Mouse (Mus musculus): ENCODE results near the gene Pnpla7. TPM values are rescaled to one million over a fixed set of nuclear protein-coding genes. Genes with fewer than 3 reads are reported as not detected.

Pnpla7 gene
- total and polyA plus RNA-seq, 2 experiments from 2014 or later, result 4.1 to 7.6 TPM

- H3K4me3 ChIP-seq (ENCODE audit: low read length), result no peak overlapping the region
- no peaks in the 10 kb centered on the region for H3K36me3 ChIP-seq (ENCODE audit: insufficient read depth, low read length)
- WGBS, result 76% methylated on average over 1 of the region's 1 CpGs
- no peak for TF ChIP-seq CTCF (IDR thresholded peaks at IDR 0.05; ENCODE audit: low read depth)
- no peaks in the 10 kb centered on the region for H3K9me3 ChIP-seq (ENCODE audit: low read length)
- H3K4me2 ChIP-seq (ENCODE audit: low read depth, low read length), result no peak overlapping the region
- H3K4me1 ChIP-seq (ENCODE audit: insufficient read depth, low read length), result no peaks in the 10 kb centered on the region
- ATAC-seq, result no peak
- H3K27me3 ChIP-seq (ENCODE audit: insufficient read depth, low read length), result no peaks in the 10 kb centered on the region
- no peak for DNase-seq (ENCODE audit: low spot score)
- H3K9ac ChIP-seq (replicated peaks; ENCODE audit: low read length), result no peak overlapping the region
- H3K27ac ChIP-seq, result no peak overlapping the region
Measured at GRCm38 (mm10) chr2:25078967-25079366, 103.1 kb downstream of the Pnpla7 start.

GRCm38 (mm10) chr2:25080076-25080475 lies 104.2 kb downstream of the Pnpla7 start, which contains the start of gene Entpd8:
Gene Entpd8 (plus strand): TSS chr2:25080304.
- WGBS, result 72% methylated on average over 5 of the region's 5 CpGs
- TF ChIP-seq CTCF (IDR thresholded peaks at IDR 0.05; ENCODE audit: low read depth), result no peak
- H3K4me3 ChIP-seq (ENCODE audit: low read length), result no peak within 1 kb of the TSS
- ATAC-seq, result no peak
- no peaks in the 10 kb centered on the region for H3K9me3 ChIP-seq (ENCODE audit: low read length)
- no peaks in the 10 kb centered on the region for H3K36me3 ChIP-seq (ENCODE audit: insufficient read depth, low read length)
- no peak within 1 kb of the TSS for H3K27ac ChIP-seq
- no peaks in the 10 kb centered on the region for H3K4me1 ChIP-seq (ENCODE audit: insufficient read depth, low read length)
- no peak within 1 kb of the TSS for H3K4me2 ChIP-seq (ENCODE audit: low read depth, low read length)
- no peaks in the 10 kb centered on the region for H3K27me3 ChIP-seq (ENCODE audit: insufficient read depth, low read length)
- no peak for DNase-seq (ENCODE audit: low spot score)
- H3K9ac ChIP-seq (replicated peaks; ENCODE audit: low read length), result no peak within 1 kb of the TSS

GRCm38 (mm10) chr2:25083697-25084096 lies 107.9 kb downstream of the Pnpla7 start:
- Histone ChIP-seq H3K4me1 (ENCODE audit: insufficient read depth, low read length) (no peaks in the 10 kb centered on the region), H3K27me3 (ENCODE audit: insufficient read depth, low read length) (no peaks in the 10 kb centered on the region), H3K27ac (no peak overlapping the region), H3K36me3 (ENCODE audit: insufficient read depth, low read length) (no peaks in the 10 kb centered on the region), H3K9me3 (ENCODE audit: low read length) (no peaks in the 10 kb centered on the region), H3K4me3 (ENCODE audit: low read length) (no peak overlapping the region), H3K4me2 (ENCODE audit: low read depth, low read length) (no peak overlapping the region), H3K9ac (replicated peaks; ENCODE audit: low read length) (no peak overlapping the region)
- 76% methylated on average over 4 of the region's 4 CpGs for WGBS
- TF ChIP-seq CTCF (IDR thresholded peaks at IDR 0.05; ENCODE audit: low read depth), result no peak
- DNase-seq (ENCODE audit: low spot score) (no peak), ATAC-seq (no peak)

DNA sequence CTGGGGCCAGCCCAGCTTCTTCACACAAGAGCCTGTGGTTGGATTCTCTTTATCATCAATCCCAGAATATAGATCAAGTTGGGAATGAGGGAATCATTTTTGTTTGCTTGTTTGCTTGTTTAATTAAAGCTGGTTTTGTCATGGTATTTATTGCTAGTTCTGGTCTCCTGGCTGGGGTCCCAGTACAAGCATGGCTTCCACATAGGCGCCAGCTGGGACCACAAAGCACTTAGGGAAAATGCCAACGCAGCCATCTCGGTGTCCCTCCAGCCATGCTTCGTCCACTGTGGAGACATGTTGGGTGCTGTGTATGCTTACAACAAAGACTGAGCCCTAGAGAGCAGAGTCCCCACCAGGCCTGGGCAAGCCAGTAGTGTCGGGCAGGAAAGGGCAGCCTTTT lies 109.7 kb downstream of the Pnpla7 start:
- no peak overlapping the region for H3K9ac ChIP-seq (replicated peaks; ENCODE audit: low read length)
- no peak overlapping the region for H3K4me2 ChIP-seq (ENCODE audit: low read depth, low read length)
- no peak overlapping the region for H3K4me3 ChIP-seq (ENCODE audit: low read length)
- no peaks in the 10 kb centered on the region for H3K9me3 ChIP-seq (ENCODE audit: low read length)
- DNase-seq (ENCODE audit: low spot score), result no peak
- TF ChIP-seq CTCF (IDR thresholded peaks at IDR 0.05; ENCODE audit: low read depth), result no peak
- no peaks in the 10 kb centered on the region for H3K36me3 ChIP-seq (ENCODE audit: insufficient read depth, low read length)
- no peak for ATAC-seq
- H3K27me3 ChIP-seq (ENCODE audit: insufficient read depth, low read length), result no peaks in the 10 kb centered on the region
- no peak overlapping the region for H3K27ac ChIP-seq
- WGBS, result 75% methylated on average over 5 of the region's 5 CpGs
- H3K4me1 ChIP-seq (ENCODE audit: insufficient read depth, low read length), result no peaks in the 10 kb centered on the region

GRCm38 (mm10) chr2:25087842-25088241 lies 112.0 kb downstream of the Pnpla7 start:
- Histone ChIP-seq H3K4me3 (ENCODE audit: low read length) (no peak overlapping the region), H3K9me3 (ENCODE audit: low read length) (no peaks in the 10 kb centered on the region), H3K9ac (replicated peaks; ENCODE audit: low read length) (no peak overlapping the region), H3K4me1 (ENCODE audit: insufficient read depth, low read length) (no peaks in the 10 kb centered on the region), H3K27ac (no peak overlapping the region), H3K4me2 (ENCODE audit: low read depth, low read length) (no peak overlapping the region), H3K36me3 (ENCODE audit: insufficient read depth, low read length) (no peaks in the 10 kb centered on the region), H3K27me3 (ENCODE audit: insufficient read depth, low read length) (no peaks in the 10 kb centered on the region)
- DNase-seq (ENCODE audit: low spot score) (no peak), ATAC-seq (no peak)
- WGBS, result 82% methylated on average over 2 of the region's 2 CpGs
- no peak for TF ChIP-seq CTCF (IDR thresholded peaks at IDR 0.05; ENCODE audit: low read depth)

- ATAC-seq, result no peak
- Histone ChIP-seq H3K27me3 (ENCODE audit: insufficient read depth, low read length) (no peaks in the 10 kb centered on the region), H3K36me3 (ENCODE audit: insufficient read depth, low read length) (no peaks in the 10 kb centered on the region), H3K4me1 (ENCODE audit: insufficient read depth, low read length) (no peaks in the 10 kb centered on the region), H3K9me3 (ENCODE audit: low read length) (no peaks in the 10 kb centered on the region), H3K4me3 (ENCODE audit: low read length) (no peak overlapping the region), H3K27ac (no peak overlapping the region), H3K4me2 (ENCODE audit: low read depth, low read length) (no peak overlapping the region), H3K9ac (replicated peaks; ENCODE audit: low read length) (no peak overlapping the region)
- TF ChIP-seq CTCF (IDR thresholded peaks at IDR 0.05; ENCODE audit: low read depth), result no peak
- 76% methylated on average over 3 of the region's 3 CpGs for WGBS
- peak; percentile 28 for DNase-seq (ENCODE audit: low spot score)
Measured at GRCm38 (mm10) chr2:25088636-25089035, 112.8 kb downstream of the Pnpla7 start.

- TF ChIP-seq CTCF (IDR thresholded peaks at IDR 0.05; ENCODE audit: low read depth), result no peak
- Histone ChIP-seq H3K9ac (replicated peaks; ENCODE audit: low read length) (no peak overlapping the region), H3K9me3 (ENCODE audit: low read length) (no peaks in the 10 kb centered on the region), H3K27ac (no peak overlapping the region), H3K4me2 (ENCODE audit: low read depth, low read length) (no peak overlapping the region), H3K27me3 (ENCODE audit: insufficient read depth, low read length) (peaks cover 5% of the 10 kb centered on the region; the same call in 1 of the 2 replicates), H3K4me3 (ENCODE audit: low read length) (no peak overlapping the region), H3K36me3 (ENCODE audit: insufficient read depth, low read length) (no peaks in the 10 kb centered on the region), H3K4me1 (ENCODE audit: insufficient read depth, low read length) (no peaks in the 10 kb centered on the region)
- ATAC-seq (no peak), DNase-seq (ENCODE audit: low spot score) (no peak)
- 62% methylated on average over 17 of the region's 17 CpGs for WGBS
Measured at GRCm38 (mm10) chr2:25094785-25095108, 118.9 kb downstream of the Pnpla7 start.

All from hindbrain, postnatal 0 days (tissue).